Mouse (Mus musculus) forebrain, embryonic 12.5 days (tissue): ENCODE results near the gene Hsd11b1. TPM values are rescaled to one million over a fixed set of nuclear protein-coding genes. Genes with fewer than 3 reads are reported as not detected.
A peak's percentile ranks its signal among the peaks of the same experiment; 100 is the strongest.

Experiments used
- ATAC-seq: fragments of 200-750 bp; cut with Nextera tagmentation; 2 replicates; pipeline ENCODE4 v1.8.0; 2017; ENCODE audit warnings: moderate TSS enrichment; ENCODE audit not compliant: low FRiP score
- H3K27ac ChIP-seq: fragments of 300-500 bp; sonication (generic); 2 replicates; pipeline ENCODE4 v1.5.1; 2016; ENCODE audit warnings: mild to moderate bottlenecking
- H3K27me3 ChIP-seq: fragments of 300-500 bp; sonication (generic); 2 replicates; pipeline ENCODE4 v1.6.1; 2016; ENCODE audit warnings: mild to moderate bottlenecking
- H3K36me3 ChIP-seq: fragments of 300-500 bp; sonication (generic); replicated peaks from 2 replicates; pipeline ENCODE4 v1.6.1; 2016; ENCODE audit warnings: mild to moderate bottlenecking
- H3K4me1 ChIP-seq: fragments of 300-500 bp; sonication (generic); 2 replicates; pipeline ENCODE4 v1.6.1; 2016
- H3K4me2 ChIP-seq: fragments of 300-500 bp; sonication (generic); 2 replicates; pipeline ENCODE4 v1.6.1; 2016; ENCODE audit warnings: mild to moderate bottlenecking, moderate library complexity
- H3K4me3 ChIP-seq: fragments of 300-500 bp; sonication (generic); replicated peaks from 2 replicates; pipeline ENCODE4 v1.5.1; 2016; ENCODE audit warnings: mild to moderate bottlenecking
- H3K9ac ChIP-seq: fragments of 300-500 bp; sonication (generic); 2 replicates; pipeline ENCODE4 v1.6.1; 2016; ENCODE audit warnings: mild to moderate bottlenecking
- H3K9me3 ChIP-seq: fragments of 300-500 bp; sonication (generic); 2 replicates; pipeline ENCODE4 v1.6.1; 2016
- WGBS: fragments of 180-500 bp; shearing (Covaris S2); methylation state at CpG from one replicate; pipeline ENCODE4 v1.1.7; 2016; 5-methylcytosine and 5-hydroxymethylcytosine counted together
- polyA plus RNA-seq: library from polyadenylated mRNA; unstranded; fragments of >200 nt; fragmentation: Nextera tagmentation; extraction: Ambion mirVana; gene quantifications from 2 replicates; pipeline ENCODE4 v1.2.1, GENCODE M21; 2016

The Hsd11b1 gene
- polyA plus RNA-seq, 1 experiment from 2014 or later, result not detected

GRCm38 (mm10) chr1:193272916-193273601, 9.2 kb upstream of the Hsd11b1 start, which contains the start of gene G0s2:
Gene G0s2, minus strand, starts transcription at chr1:193273217.
- Histone ChIP-seq H3K27ac (peak within 1 kb of the TSS; percentile 73), H3K27me3 (no peaks in the 10 kb centered on the region), H3K9ac (peak within 1 kb of the TSS; percentile 57), H3K4me1 (peaks cover 24% of the 10 kb centered on the region), H3K36me3 (no peaks in the 10 kb centered on the region), H3K4me2 (peak within 1 kb of the TSS; percentile 65), H3K9me3 (no peaks in the 10 kb centered on the region), H3K4me3 (peak within 1 kb of the TSS; percentile 39)
- ATAC-seq, result peak; percentile 81
- 0% methylated on average over 21 of the region's 23 CpGs for WGBS

- peak; percentile 72 for ATAC-seq
- Histone ChIP-seq H3K4me3 (peak overlapping the region; percentile 39), H3K36me3 (no peaks in the 10 kb centered on the region), H3K4me1 (peaks cover 24% of the 10 kb centered on the region), H3K27ac (peak overlapping the region; percentile 73), H3K9ac (peak overlapping the region; percentile 57), H3K9me3 (no peaks in the 10 kb centered on the region), H3K4me2 (peak overlapping the region; percentile 65), H3K27me3 (no peaks in the 10 kb centered on the region)
- 10% methylated on average over 24 of the region's 24 CpGs for WGBS
Measured at GRCm38 (mm10) chr1:193272137-193272915, 8.5 kb upstream of the Hsd11b1 start.

DNA sequence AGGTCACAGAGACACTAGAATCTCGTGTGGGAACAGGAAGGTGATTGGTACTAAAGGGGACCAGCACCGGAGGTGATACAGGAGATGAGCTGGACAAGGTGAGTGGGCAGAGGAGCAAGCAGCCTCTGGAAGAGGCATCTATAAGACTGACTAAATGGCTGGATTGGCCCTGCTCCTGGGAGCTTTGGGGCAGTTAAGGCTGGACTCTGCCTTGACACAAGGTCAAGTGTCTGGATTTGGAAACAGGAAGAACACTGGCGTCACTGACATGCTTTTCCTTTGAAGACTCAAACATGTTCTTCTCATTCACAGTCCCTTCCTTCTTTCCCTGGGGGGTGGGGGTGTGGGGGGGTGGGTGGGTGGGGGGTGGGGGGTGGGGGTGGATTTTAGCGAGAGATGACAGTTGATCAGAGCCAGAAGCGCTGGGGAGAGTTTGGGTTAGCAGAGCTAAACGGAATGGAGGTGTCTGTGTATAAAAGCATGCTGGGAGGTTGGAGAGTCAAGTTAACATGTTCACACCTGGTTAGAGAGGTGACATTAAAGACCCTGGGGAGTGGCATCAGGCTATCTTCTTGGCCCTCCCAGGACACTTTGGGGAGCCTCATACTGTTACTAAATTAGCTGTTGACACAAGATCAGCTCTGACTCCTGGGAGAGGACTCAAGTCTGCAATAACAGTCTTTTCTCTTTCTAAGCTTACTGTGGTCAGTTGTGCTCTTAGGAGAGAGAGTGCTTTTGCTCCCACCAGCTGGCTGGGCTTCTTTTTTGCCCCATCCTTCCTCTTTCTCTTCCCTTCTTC, 7.3 kb upstream of the Hsd11b1 start:
- no peak overlapping the region for H3K4me3 ChIP-seq
- H3K4me2 ChIP-seq, result 0 out of 2 replicates have a peak overlapping the region, but pooled peaks have one; percentile 65
- no peak overlapping the region for H3K27ac ChIP-seq
- H3K27me3 ChIP-seq, result no peaks in the 10 kb centered on the region
- H3K4me1 ChIP-seq, result peaks cover 24% of the 10 kb centered on the region
- H3K9me3 ChIP-seq, result no peaks in the 10 kb centered on the region
- H3K36me3 ChIP-seq, result no peaks in the 10 kb centered on the region
- no peak overlapping the region for H3K9ac ChIP-seq
- ATAC-seq, result no peak
- WGBS, result 74% methylated on average over 6 of the region's 6 CpGs

GRCm38 (mm10) chr1:193265734-193266133, 1.9 kb upstream of the Hsd11b1 start:
- Histone ChIP-seq H3K27me3 (no peaks in the 10 kb centered on the region), H3K4me3 (no peak overlapping the region), H3K9me3 (no peaks in the 10 kb centered on the region), H3K27ac (no peak overlapping the region), H3K4me2 (no peak overlapping the region), H3K36me3 (no peaks in the 10 kb centered on the region), H3K4me1 (no peaks in the 10 kb centered on the region), H3K9ac (no peak overlapping the region)
- no peak for ATAC-seq

DNA sequence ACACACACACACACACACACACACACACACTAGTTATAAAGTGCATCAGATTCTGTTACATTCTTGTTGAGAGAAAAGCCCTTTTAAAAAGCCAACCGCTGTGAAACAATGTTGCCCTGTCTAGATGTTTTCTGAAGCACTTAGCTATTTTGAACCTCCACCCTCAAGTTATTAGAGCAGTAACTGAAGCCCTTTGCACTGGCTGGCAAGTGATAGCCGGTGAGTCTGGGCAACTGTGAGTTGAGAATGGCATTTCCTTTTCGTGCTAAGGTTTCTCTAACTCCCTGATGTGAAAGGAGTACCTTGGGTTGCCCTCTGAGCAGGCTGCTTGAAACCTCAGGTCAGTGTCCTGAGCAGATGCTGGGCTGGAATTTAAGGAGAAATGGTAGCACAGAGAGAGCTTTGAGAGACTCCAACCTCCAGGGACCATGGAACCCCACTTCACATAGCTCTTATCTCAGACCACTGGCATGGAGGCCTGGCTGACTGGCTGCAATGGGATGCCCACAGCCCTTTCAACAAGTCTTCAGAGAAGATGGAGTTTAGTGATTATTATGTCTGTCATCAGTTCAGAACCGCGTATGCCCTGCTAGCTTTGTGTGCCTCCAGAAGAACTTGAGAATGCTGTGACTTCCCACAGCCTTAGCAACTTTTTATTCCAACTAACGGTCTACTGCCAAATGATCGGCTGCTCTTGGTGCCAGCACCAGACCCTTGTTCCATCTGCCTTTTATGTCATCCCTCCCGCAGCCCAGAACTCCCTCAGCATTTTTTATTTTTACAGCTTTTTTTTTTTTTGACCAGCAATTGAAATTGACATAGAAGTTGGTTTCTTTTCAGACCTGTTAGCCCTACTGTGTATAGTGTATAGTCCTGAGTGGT, 608 bp downstream of the Hsd11b1 start:
- Histone ChIP-seq H3K36me3 (no peaks in the 10 kb centered on the region), H3K4me2 (no peak overlapping the region), H3K4me3 (no peak overlapping the region), H3K9me3 (no peaks in the 10 kb centered on the region), H3K27ac (no peak overlapping the region), H3K4me1 (no peaks in the 10 kb centered on the region), H3K27me3 (no peaks in the 10 kb centered on the region), H3K9ac (no peak overlapping the region)
- no peak for ATAC-seq
- 80% methylated on average over 8 of the region's 8 CpGs for WGBS

DNA sequence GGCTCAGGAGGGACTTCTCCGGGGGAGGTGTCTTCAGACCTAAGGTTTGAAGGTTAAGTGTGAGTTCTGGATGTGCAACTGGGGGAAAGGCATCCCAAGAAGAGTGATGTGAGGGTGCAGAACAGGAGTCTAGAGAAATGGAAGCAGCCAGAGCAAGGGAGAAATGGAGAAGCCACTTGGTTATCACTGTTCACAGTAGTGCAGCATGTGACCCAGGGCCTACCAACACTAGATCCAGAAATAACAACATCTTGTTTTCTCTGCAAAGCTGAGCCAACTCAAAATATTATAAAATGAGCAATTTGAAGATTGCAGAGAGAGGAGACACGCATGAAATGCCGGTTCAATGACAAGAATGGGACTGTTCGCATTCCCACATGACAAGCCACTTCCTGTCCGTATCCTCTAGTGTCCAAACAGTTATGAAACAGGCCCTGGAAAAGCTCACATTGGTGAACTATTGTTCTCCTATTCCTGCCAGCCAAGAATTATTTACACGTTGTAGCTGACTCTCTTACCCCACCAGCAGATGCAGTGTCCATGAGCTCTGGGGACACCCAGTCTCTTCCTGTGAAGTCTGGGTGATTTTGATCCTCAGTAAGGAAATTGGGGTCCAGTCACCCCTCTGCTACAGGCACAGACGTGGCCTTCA, 1.9 kb downstream of the Hsd11b1 start:
- Histone ChIP-seq H3K4me1 (no peaks in the 10 kb centered on the region), H3K4me3 (no peak overlapping the region), H3K4me2 (no peak overlapping the region), H3K9ac (no peak overlapping the region), H3K27ac (no peak overlapping the region), H3K36me3 (no peaks in the 10 kb centered on the region), H3K9me3 (no peaks in the 10 kb centered on the region), H3K27me3 (no peaks in the 10 kb centered on the region)
- 80% methylated on average over 7 of the region's 7 CpGs for WGBS
- no peak for ATAC-seq

DNA sequence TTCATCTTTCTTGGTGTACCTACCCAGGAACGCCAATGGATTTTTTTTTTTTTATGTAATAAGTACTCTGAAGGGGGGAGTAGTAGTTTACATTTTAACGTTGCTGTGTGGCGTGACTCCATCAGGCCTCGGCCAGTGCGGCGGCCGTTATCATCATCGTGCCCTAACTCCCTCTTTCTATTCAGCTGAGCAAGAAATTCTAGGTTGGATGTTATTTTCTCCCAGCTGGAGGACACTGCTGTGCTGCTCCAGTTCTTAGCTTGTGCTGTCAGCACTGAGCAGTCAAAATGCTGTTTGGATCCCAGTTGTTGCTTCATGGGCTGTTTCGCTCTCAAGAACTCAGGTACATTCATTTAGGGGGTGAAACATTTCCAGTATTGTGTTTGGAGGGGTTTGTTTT, 4.3 kb downstream of the Hsd11b1 start:
- 91% methylated on average over 9 of the region's 9 CpGs for WGBS
- no peaks in the 10 kb centered on the region for H3K9me3 ChIP-seq
- H3K4me3 ChIP-seq, result no peak overlapping the region
- no peak overlapping the region for H3K9ac ChIP-seq
- no peak overlapping the region for H3K4me2 ChIP-seq
- H3K36me3 ChIP-seq, result no peaks in the 10 kb centered on the region
- no peaks in the 10 kb centered on the region for H3K4me1 ChIP-seq
- H3K27ac ChIP-seq, result no peak overlapping the region
- no peaks in the 10 kb centered on the region for H3K27me3 ChIP-seq
- ATAC-seq, result no peak

GRCm38 (mm10) chr1:193256621-193257098, 7.2 kb downstream of the Hsd11b1 start:
- Histone ChIP-seq H3K27me3 (no peaks in the 10 kb centered on the region), H3K9ac (no peak overlapping the region), H3K36me3 (no peaks in the 10 kb centered on the region), H3K4me2 (no peak overlapping the region), H3K4me1 (no peaks in the 10 kb centered on the region), H3K9me3 (no peaks in the 10 kb centered on the region), H3K4me3 (no peak overlapping the region), H3K27ac (no peak overlapping the region)
- no peak for ATAC-seq
- 76% methylated on average over 5 of the region's 5 CpGs for WGBS

GRCm38 (mm10) chr1:193256289-193256577, 7.6 kb downstream of the Hsd11b1 start:
- no peak overlapping the region for H3K27ac ChIP-seq
- no peak overlapping the region for H3K4me3 ChIP-seq
- H3K4me1 ChIP-seq, result no peaks in the 10 kb centered on the region
- no peaks in the 10 kb centered on the region for H3K9me3 ChIP-seq
- no peaks in the 10 kb centered on the region for H3K36me3 ChIP-seq
- H3K9ac ChIP-seq, result no peak overlapping the region
- no peak overlapping the region for H3K4me2 ChIP-seq
- ATAC-seq, result 0 out of 2 replicates have a peak, but pooled peaks have one; percentile 46
- H3K27me3 ChIP-seq, result no peaks in the 10 kb centered on the region

DNA sequence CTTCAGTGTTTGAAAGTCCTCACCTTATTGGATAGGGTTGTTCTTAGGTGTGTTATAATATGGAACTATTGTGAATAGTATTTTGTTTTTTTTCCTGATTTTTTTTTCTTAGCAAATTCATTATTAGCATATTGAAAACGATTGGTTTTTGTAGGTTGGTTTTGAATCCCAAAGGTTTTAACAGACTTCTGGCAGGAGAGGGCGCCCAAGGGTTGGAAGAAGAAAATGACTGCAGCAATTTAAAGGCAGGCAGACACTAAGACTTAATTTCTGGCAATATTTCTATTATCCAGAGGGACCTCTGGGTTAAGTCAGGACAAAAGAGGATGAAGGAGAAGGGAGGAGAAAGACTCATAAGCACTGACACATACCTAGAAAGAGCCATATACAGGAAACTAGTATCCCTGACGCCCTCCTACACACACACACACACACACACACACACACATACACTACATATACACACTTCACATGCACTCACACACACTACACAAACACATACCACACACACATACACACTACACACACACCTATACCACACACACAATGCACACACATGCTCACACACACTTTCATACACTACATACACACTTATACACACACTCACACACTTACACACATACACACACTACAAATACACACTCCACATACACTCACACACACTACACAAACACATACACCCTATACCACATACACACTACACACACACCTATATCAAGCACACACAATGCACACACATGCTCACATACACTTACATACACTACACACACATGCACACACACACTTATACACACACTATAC, 8.2 kb downstream of the Hsd11b1 start:
- H3K9ac ChIP-seq, result no peak overlapping the region
- no peaks in the 10 kb centered on the region for H3K36me3 ChIP-seq
- no peak overlapping the region for H3K4me3 ChIP-seq
- no peaks in the 10 kb centered on the region for H3K9me3 ChIP-seq
- ATAC-seq, result peak; percentile 36; the same call in 1 of the 2 replicates
- no peaks in the 10 kb centered on the region for H3K4me1 ChIP-seq
- no peak overlapping the region for H3K27ac ChIP-seq
- WGBS, result 28% methylated on average over 3 of the region's 3 CpGs
- no peak overlapping the region for H3K4me2 ChIP-seq
- H3K27me3 ChIP-seq, result no peaks in the 10 kb centered on the region

- H3K4me2 ChIP-seq, result no peak overlapping the region
- H3K9ac ChIP-seq, result no peak overlapping the region
- no peak for ATAC-seq
Measured at GRCm38 (mm10) chr1:193255032-193255431, 8.8 kb downstream of the Hsd11b1 start.

More at GRCm38 (mm10) chr1:193255032-193255431, 8.8 kb downstream of the Hsd11b1 start:
- 81% methylated on average over 8 of the region's 8 CpGs for WGBS
- no peaks in the 10 kb centered on the region for H3K9me3 ChIP-seq
- H3K4me1 ChIP-seq, result no peaks in the 10 kb centered on the region
- H3K27ac ChIP-seq, result no peak overlapping the region
- H3K27me3 ChIP-seq, result no peaks in the 10 kb centered on the region
- no peaks in the 10 kb centered on the region for H3K36me3 ChIP-seq
- H3K4me3 ChIP-seq, result no peak overlapping the region
